Mouse (Mus musculus): ENCODE measurements around the gene Enah. TPM values are rescaled to one million over a fixed set of nuclear protein-coding genes. Genes with fewer than 3 reads are reported as not detected.

Enah gene
- polyA plus RNA-seq, 1 experiment from 2014 or later, result 13.1 TPM

DNA sequence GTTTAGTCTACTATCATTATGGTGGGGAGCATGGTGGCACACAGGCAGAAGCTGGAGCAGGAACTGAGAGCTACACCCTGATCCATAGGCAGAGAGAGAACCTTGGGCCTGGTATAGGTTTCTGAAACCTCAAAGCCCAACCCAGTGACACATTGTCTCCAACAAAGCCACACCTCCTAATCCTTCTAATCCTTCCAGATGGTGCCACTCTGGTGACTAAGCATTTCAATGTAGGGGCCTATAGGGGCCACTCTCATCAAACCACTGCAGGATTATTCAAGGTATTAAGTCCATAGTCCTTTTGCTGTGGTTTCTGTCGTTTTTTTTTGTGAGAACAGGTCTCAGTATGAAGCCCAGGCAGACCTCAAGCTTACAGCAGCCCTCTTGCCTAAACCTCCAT is 33.9 kb downstream of the Enah start:
- Histone ChIP-seq H3K36me3 (ENCODE audit: control insufficient read depth, insufficient read depth, low read length) (no peaks in the 10 kb centered on the region), H3K4me3 (replicated peaks; ENCODE audit: low read length) (no peak overlapping the region), H3K27me3 (ENCODE audit: control insufficient read depth, insufficient read depth, low read length) (no peaks in the 10 kb centered on the region), H3K4me1 (ENCODE audit: control insufficient read depth, insufficient read depth, low read length) (peaks cover 3% of the 10 kb centered on the region; the same call in 1 of the 2 replicates), H3K9ac (ENCODE audit: low read length) (no peak overlapping the region), H3K4me2 (ENCODE audit: low read depth, low read length) (no peak overlapping the region), H3K9me3 (replicated peaks; ENCODE audit: control insufficient read depth, low read length) (no peaks in the 10 kb centered on the region), H3K27ac (ENCODE audit: low read length) (no peak overlapping the region)
- 63% methylated on average over 1 of the region's 1 CpGs for WGBS
- no peak for ATAC-seq (ENCODE audit: insufficient read depth, low FRiP score)

- H3K4me1 ChIP-seq (ENCODE audit: control insufficient read depth, insufficient read depth, low read length), result peaks cover 3% of the 10 kb centered on the region; the same call in 1 of the 2 replicates
Observed at GRCm38 (mm10) chr1:181984811-181985210, 35.0 kb downstream of the Enah start.

GRCm38 (mm10) chr1:181980017-181980719 is 39.6 kb downstream of the Enah start:
- H3K9me3 ChIP-seq (replicated peaks; ENCODE audit: control insufficient read depth, low read length), result no peaks in the 10 kb centered on the region
- no peak overlapping the region for H3K27ac ChIP-seq (ENCODE audit: low read length)
- H3K4me3 ChIP-seq (replicated peaks; ENCODE audit: low read length), result no peak overlapping the region
- H3K9ac ChIP-seq (ENCODE audit: low read length), result no peak overlapping the region
- no peaks in the 10 kb centered on the region for H3K36me3 ChIP-seq (ENCODE audit: control insufficient read depth, insufficient read depth, low read length)
- peaks cover 2% of the 10 kb centered on the region; the same call in 1 of the 2 replicates for H3K4me1 ChIP-seq (ENCODE audit: control insufficient read depth, insufficient read depth, low read length)
- no peaks in the 10 kb centered on the region for H3K27me3 ChIP-seq (ENCODE audit: control insufficient read depth, insufficient read depth, low read length)
- WGBS, result 91% methylated on average over 14 of the region's 14 CpGs
- no peak for ATAC-seq (ENCODE audit: insufficient read depth, low FRiP score)
- no peak overlapping the region for H3K4me2 ChIP-seq (ENCODE audit: low read depth, low read length)

More at GRCm38 (mm10) chr1:181984811-181985210, 35.0 kb downstream of the Enah start:
- no peaks in the 10 kb centered on the region for H3K36me3 ChIP-seq (ENCODE audit: control insufficient read depth, insufficient read depth, low read length)
- no peak overlapping the region for H3K27ac ChIP-seq (ENCODE audit: low read length)
- no peak overlapping the region for H3K4me3 ChIP-seq (replicated peaks; ENCODE audit: low read length)
- H3K9me3 ChIP-seq (replicated peaks; ENCODE audit: control insufficient read depth, low read length), result no peaks in the 10 kb centered on the region
- WGBS, result 84% methylated on average over 2 of the region's 2 CpGs
- no peak overlapping the region for H3K4me2 ChIP-seq (ENCODE audit: low read depth, low read length)
- no peak overlapping the region for H3K9ac ChIP-seq (ENCODE audit: low read length)
- no peak for ATAC-seq (ENCODE audit: insufficient read depth, low FRiP score)
- no peaks in the 10 kb centered on the region for H3K27me3 ChIP-seq (ENCODE audit: control insufficient read depth, insufficient read depth, low read length)

DNA sequence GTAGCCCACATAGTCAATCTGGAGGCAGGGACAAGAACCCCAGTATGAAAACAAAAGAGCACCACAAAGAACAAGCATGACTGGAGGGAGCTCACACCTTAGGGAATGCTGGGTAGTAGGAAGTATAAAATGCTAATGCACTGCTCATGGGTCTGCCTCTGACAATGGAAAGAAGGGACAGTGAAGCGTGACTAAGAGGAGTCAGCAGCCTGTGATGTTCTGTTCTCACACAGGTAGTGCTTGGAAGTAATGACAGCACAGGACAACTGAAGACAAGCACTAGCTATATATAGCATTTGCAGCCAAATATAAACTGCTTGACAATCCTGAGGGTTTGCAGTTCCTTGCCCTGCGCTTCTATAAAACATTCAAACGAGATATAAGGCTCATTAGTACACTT is 44.3 kb downstream of the Enah start:
- Histone ChIP-seq H3K27ac (ENCODE audit: low read length) (no peak overlapping the region), H3K4me3 (replicated peaks; ENCODE audit: low read length) (no peak overlapping the region), H3K27me3 (ENCODE audit: control insufficient read depth, insufficient read depth, low read length) (no peaks in the 10 kb centered on the region), H3K4me1 (ENCODE audit: control insufficient read depth, insufficient read depth, low read length) (peaks cover 6% of the 10 kb centered on the region; the same call in 1 of the 2 replicates), H3K36me3 (ENCODE audit: control insufficient read depth, insufficient read depth, low read length) (no peaks in the 10 kb centered on the region), H3K9me3 (replicated peaks; ENCODE audit: control insufficient read depth, low read length) (no peaks in the 10 kb centered on the region), H3K9ac (ENCODE audit: low read length) (no peak overlapping the region), H3K4me2 (ENCODE audit: low read depth, low read length) (no peak overlapping the region)
- ATAC-seq (ENCODE audit: insufficient read depth, low FRiP score), result no peak
- WGBS, result 67% methylated on average over 3 of the region's 3 CpGs

- no peak overlapping the region for H3K9ac ChIP-seq (ENCODE audit: low read length)
- H3K9me3 ChIP-seq (replicated peaks; ENCODE audit: control insufficient read depth, low read length), result no peaks in the 10 kb centered on the region
- no peaks in the 10 kb centered on the region for H3K36me3 ChIP-seq (ENCODE audit: control insufficient read depth, insufficient read depth, low read length)
- no peak for ATAC-seq (ENCODE audit: insufficient read depth, low FRiP score)
- H3K27ac ChIP-seq (ENCODE audit: low read length), result no peak overlapping the region
- no peak overlapping the region for H3K4me2 ChIP-seq (ENCODE audit: low read depth, low read length)
- H3K27me3 ChIP-seq (ENCODE audit: control insufficient read depth, insufficient read depth, low read length), result no peaks in the 10 kb centered on the region
- peaks cover 6% of the 10 kb centered on the region; the same call in 1 of the 2 replicates for H3K4me1 ChIP-seq (ENCODE audit: control insufficient read depth, insufficient read depth, low read length)
- no peak overlapping the region for H3K4me3 ChIP-seq (replicated peaks; ENCODE audit: low read length)
Observed at GRCm38 (mm10) chr1:181974897-181975296, 44.9 kb downstream of the Enah start.

DNA sequence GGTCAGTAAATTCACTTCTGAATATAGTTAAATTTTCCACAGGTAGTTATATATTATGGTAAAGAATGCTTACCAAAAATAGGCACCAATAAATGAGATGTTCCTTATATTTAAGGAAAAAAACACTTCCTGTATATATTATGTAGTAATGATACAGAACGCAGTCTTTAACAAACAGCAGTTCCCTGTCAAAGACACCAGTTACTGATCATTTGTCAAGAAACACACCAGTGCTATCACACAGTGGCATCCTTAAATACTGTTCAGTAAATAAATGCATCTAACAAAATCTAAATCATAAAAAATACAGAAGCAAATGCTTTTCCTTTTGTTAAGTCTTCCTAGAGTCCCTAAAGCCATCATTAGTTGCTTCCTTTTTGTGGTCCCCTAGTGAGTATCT is 54.5 kb downstream of the Enah start:
- no peak overlapping the region for H3K4me2 ChIP-seq (ENCODE audit: low read depth, low read length)
- no peaks in the 10 kb centered on the region for H3K9me3 ChIP-seq (replicated peaks; ENCODE audit: control insufficient read depth, low read length)
- no peaks in the 10 kb centered on the region for H3K36me3 ChIP-seq (ENCODE audit: control insufficient read depth, insufficient read depth, low read length)
- H3K27me3 ChIP-seq (ENCODE audit: control insufficient read depth, insufficient read depth, low read length), result no peaks in the 10 kb centered on the region
- no peak overlapping the region for H3K4me3 ChIP-seq (replicated peaks; ENCODE audit: low read length)
- WGBS, result 80% methylated on average over 1 of the region's 1 CpGs
- no peak overlapping the region for H3K9ac ChIP-seq (ENCODE audit: low read length)
- no peak overlapping the region for H3K27ac ChIP-seq (ENCODE audit: low read length)
- H3K4me1 ChIP-seq (ENCODE audit: control insufficient read depth, insufficient read depth, low read length), result no peaks in the 10 kb centered on the region
- ATAC-seq (ENCODE audit: insufficient read depth, low FRiP score), result no peak

DNA sequence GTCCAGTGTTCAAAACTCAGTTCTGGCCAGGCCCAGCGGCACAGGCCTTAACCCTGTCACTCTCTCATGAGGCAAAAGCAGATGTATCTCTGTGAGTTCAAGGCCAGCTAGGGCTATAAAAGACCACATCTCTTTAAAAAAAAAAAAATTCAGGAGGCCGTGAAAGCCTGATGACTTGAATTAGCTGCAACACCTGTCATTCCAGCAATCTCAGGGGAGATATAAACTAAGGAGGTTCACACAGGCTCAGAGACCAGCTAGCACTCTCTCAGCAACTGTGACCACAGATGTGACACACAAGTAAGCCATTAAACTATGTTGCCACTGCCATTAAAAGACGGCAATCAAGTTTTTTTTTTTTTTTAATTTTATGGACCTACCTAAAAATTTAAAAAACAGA is 56.0 kb downstream of the Enah start:
- WGBS, result 82% methylated on average over 3 of the region's 3 CpGs
- H3K36me3 ChIP-seq (ENCODE audit: control insufficient read depth, insufficient read depth, low read length), result no peaks in the 10 kb centered on the region
- H3K4me2 ChIP-seq (ENCODE audit: low read depth, low read length), result no peak overlapping the region
- no peak for ATAC-seq (ENCODE audit: insufficient read depth, low FRiP score)
- H3K4me3 ChIP-seq (replicated peaks; ENCODE audit: low read length), result no peak overlapping the region
- H3K4me1 ChIP-seq (ENCODE audit: control insufficient read depth, insufficient read depth, low read length), result no peaks in the 10 kb centered on the region
- H3K9ac ChIP-seq (ENCODE audit: low read length), result no peak overlapping the region
- H3K9me3 ChIP-seq (replicated peaks; ENCODE audit: control insufficient read depth, low read length), result no peaks in the 10 kb centered on the region
- no peaks in the 10 kb centered on the region for H3K27me3 ChIP-seq (ENCODE audit: control insufficient read depth, insufficient read depth, low read length)
- no peak overlapping the region for H3K27ac ChIP-seq (ENCODE audit: low read length)

DNA sequence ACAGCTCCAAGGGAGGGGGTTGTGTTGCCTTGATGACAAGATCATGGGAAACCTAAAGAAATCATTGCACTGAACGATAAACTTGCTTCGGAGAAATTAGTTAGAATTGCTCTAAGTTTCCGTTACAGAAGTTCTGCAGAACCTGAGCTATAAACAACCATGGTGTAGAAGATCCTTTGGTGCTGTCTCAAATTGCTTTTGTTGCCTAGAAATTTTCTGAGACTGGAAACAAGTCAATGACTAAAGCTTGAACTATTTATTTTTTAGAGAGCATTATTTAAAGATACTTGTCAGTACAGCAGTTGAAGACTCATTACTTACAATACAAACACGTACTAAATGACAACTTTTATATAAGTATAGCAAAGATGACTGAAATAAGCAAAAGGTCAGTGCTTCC is 56.4 kb downstream of the Enah start:
- Histone ChIP-seq H3K4me1 (ENCODE audit: control insufficient read depth, insufficient read depth, low read length) (no peaks in the 10 kb centered on the region), H3K4me2 (ENCODE audit: low read depth, low read length) (no peak overlapping the region), H3K27ac (ENCODE audit: low read length) (no peak overlapping the region), H3K9me3 (replicated peaks; ENCODE audit: control insufficient read depth, low read length) (no peaks in the 10 kb centered on the region), H3K36me3 (ENCODE audit: control insufficient read depth, insufficient read depth, low read length) (no peaks in the 10 kb centered on the region), H3K9ac (ENCODE audit: low read length) (no peak overlapping the region), H3K4me3 (replicated peaks; ENCODE audit: low read length) (no peak overlapping the region), H3K27me3 (ENCODE audit: control insufficient read depth, insufficient read depth, low read length) (no peaks in the 10 kb centered on the region)
- 74% methylated on average over 4 of the region's 4 CpGs for whole genome bisulfite sequencing
- no peak for ATAC-seq (ENCODE audit: insufficient read depth, low FRiP score)

GRCm38 (mm10) chr1:181960383-181960782 is 59.4 kb downstream of the Enah start:
- 85% methylated on average over 3 of the region's 3 CpGs for WGBS
- Histone ChIP-seq H3K4me2 (ENCODE audit: low read depth, low read length) (no peak overlapping the region), H3K27ac (ENCODE audit: low read length) (no peak overlapping the region), H3K36me3 (ENCODE audit: control insufficient read depth, insufficient read depth, low read length) (no peaks in the 10 kb centered on the region), H3K4me1 (ENCODE audit: control insufficient read depth, insufficient read depth, low read length) (no peaks in the 10 kb centered on the region), H3K4me3 (replicated peaks; ENCODE audit: low read length) (no peak overlapping the region), H3K9me3 (replicated peaks; ENCODE audit: control insufficient read depth, low read length) (no peaks in the 10 kb centered on the region), H3K27me3 (ENCODE audit: control insufficient read depth, insufficient read depth, low read length) (no peaks in the 10 kb centered on the region), H3K9ac (ENCODE audit: low read length) (no peak overlapping the region)
- ATAC-seq (ENCODE audit: insufficient read depth, low FRiP score), result no peak
